Mouse (Mus musculus): ENCODE results near the gene Olfr836.
"Not testable (repeated sequence)": the region's sequence is repeated elsewhere in the genome, so short reads cannot be mapped to it uniquely, and the experiment has no call there.

Gene Olfr836

GRCm38 (mm10) chr9:19120082-19120481 lies at the start of gene Olfr836:
Gene Olfr836, plus strand, starts transcription at chr9:19120382.
- no peak for DNase-seq

- no peak for DNase-seq
Measured at GRCm38 (mm10) chr9:19084986-19085385, 35.2 kb upstream of the Olfr836 start.

- not testable (repeated sequence) for DNase-seq
Measured at GRCm38 (mm10) chr9:19092889-19093753, 27.1 kb upstream of the Olfr836 start.

GRCm38 (mm10) chr9:19097286-19097685 lies 22.9 kb upstream of the Olfr836 start:
- DNase-seq = no peak

GRCm38 (mm10) chr9:19136017-19136416 lies 15.8 kb downstream of the Olfr836 start, which contains the start of gene Olfr837:
Gene Olfr837, plus strand, starts transcription at chr9:19136317.
- no peak for DNase-seq

Data from cerebellum, adult 9-10 months (tissue).